Mouse (Mus musculus) right cerebral cortex, postnatal 14 days (tissue): Measurements from ENCODE around the gene S100a7a.

Experiments
- DNase-seq: peaks from one replicate; pipeline ENCODE4 v3.0.0; 2022

The S100a7a gene

GRCm38 (mm10) chr3:90629298-90629697, 24.5 kb upstream of the S100a7a start:
- no peak for DNase-seq

GRCm38 (mm10) chr3:90631984-90632383, 21.8 kb upstream of the S100a7a start:
- DNase-seq = no peak

- no peak for DNase-seq
Measured at GRCm38 (mm10) chr3:90638511-90639275, 15.1 kb upstream of the S100a7a start.

- no peak for DNase-seq
Measured at GRCm38 (mm10) chr3:90639511-90640154, 14.2 kb upstream of the S100a7a start.

- no peak for DNase-seq
Measured at GRCm38 (mm10) chr3:90640981-90641380, 12.8 kb upstream of the S100a7a start.

GRCm38 (mm10) chr3:90644220-90644619, 9.6 kb upstream of the S100a7a start:
- DNase-seq = peak; percentile 58

GRCm38 (mm10) chr3:90647291-90647690, 6.5 kb upstream of the S100a7a start:
- no peak for DNase-seq

GRCm38 (mm10) chr3:90648981-90649380, 4.8 kb upstream of the S100a7a start:
- DNase-seq = no peak

- no peak for DNase-seq
Measured at GRCm38 (mm10) chr3:90649832-90650231, 4.0 kb upstream of the S100a7a start.

- peak; percentile 84 for DNase-seq
Measured at GRCm38 (mm10) chr3:90652878-90653508, 824 bp upstream of the S100a7a start.

- no peak for DNase-seq
Measured at GRCm38 (mm10) chr3:90657405-90657804, 3.6 kb downstream of the S100a7a start.

- no peak for DNase-seq
Measured at GRCm38 (mm10) chr3:90659364-90660044, 5.7 kb downstream of the S100a7a start.

- no peak for DNase-seq
Measured at GRCm38 (mm10) chr3:90664219-90664618, 10.4 kb downstream of the S100a7a start.

- no peak for DNase-seq
Measured at GRCm38 (mm10) chr3:90668846-90669245, 15.0 kb downstream of the S100a7a start, which contains the start of gene S100a8. S100a8 (plus strand) TSS chr3:90668978.

GRCm38 (mm10) chr3:90678656-90679055, 24.8 kb downstream of the S100a7a start:
- no peak for DNase-seq

GRCm38 (mm10) chr3:90683929-90684328, 30.1 kb downstream of the S100a7a start:
- no peak for DNase-seq

GRCm38 (mm10) chr3:90686835-90687234, 33.0 kb downstream of the S100a7a start:
- no peak for DNase-seq

GRCm38 (mm10) chr3:90693496-90693895, 39.7 kb downstream of the S100a7a start:
- DNase-seq = no peak

GRCm38 (mm10) chr3:90695613-90696012, 41.8 kb downstream of the S100a7a start, which contains the start of gene S100a9:
S100a9 (minus strand) TSS chr3:90695721.
- no peak for DNase-seq

GRCm38 (mm10) chr3:90702244-90702643, 48.4 kb downstream of the S100a7a start:
- DNase-seq = no peak
